Mouse (Mus musculus): ENCODE measurements at regions not wholly inside any gene's neighbourhood (a gene's known extent, or its start where the extent isn't known, plus 50 kb on each side); places are given as distances from the start of the nearest gene placed in this dataset.

GRCm38 (mm10) chr13:103476328-103476727 lies 142.0 kb upstream of the Mast4 start:
- DNase-seq (ENCODE audit: low spot score in 2 of 2) = no peak

GRCm38 (mm10) chr13:103472216-103472615 lies 137.9 kb upstream of the Mast4 start:
- DNase-seq (ENCODE audit: low spot score in 2 of 2) = no peak

DNA sequence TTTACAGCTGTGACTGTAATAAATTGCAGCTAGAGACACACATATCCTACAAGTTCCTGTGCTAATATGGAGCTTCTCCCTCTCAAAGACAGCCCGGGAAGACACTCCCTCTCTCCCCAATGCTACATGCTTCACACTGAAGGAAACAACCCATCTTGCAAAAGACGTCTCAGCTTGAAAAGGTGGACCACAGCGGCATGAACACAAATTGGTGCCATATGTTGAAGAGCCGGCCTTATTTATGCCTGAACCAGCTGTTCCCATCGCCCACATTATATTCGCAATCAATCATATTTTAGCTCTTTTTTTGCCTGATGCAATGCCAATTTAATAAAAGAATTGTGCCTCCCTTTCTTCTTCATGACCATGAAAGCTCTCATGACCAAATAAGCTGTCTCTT lies 135.8 kb upstream of the Mast4 start:
- DNase-seq (ENCODE audit: low spot score in 2 of 2) = no peak

- DNase-seq (ENCODE audit: low spot score in 2 of 2) = no peak
These were observed 126.2 kb upstream of the Mast4 start for GRCm38 (mm10) chr13:103460499-103460898.

- DNase-seq (ENCODE audit: low spot score in 2 of 2) = no peak
These were observed 125.3 kb upstream of the Mast4 start for GRCm38 (mm10) chr13:103459486-103460147.

DNA sequence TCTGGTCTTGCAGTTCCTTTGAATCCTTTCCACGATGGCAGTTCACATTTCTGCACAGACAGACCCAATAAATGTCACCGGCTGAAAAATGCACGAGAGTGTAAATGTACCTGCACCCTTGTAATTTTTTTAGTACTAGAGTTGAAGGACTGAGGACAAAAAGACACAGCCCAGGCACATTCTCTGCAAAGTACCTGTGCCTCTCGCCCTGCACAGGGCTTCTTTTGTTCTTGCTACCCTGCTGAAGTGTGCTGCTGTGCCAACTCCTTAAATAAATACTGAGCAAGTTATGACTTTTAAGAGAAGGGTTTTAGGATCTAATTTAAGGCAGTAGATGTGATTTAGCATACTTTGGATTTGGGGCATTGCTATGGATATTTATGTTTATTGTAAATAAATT lies 118.5 kb upstream of the Mast4 start:
- no peak for DNase-seq (ENCODE audit: low spot score in 2 of 2)

GRCm38 (mm10) chr13:103430589-103430988 lies 96.3 kb upstream of the Mast4 start:
- no peak for DNase-seq (ENCODE audit: low spot score in 2 of 2)

- no peak for DNase-seq (ENCODE audit: low spot score in 2 of 2)
These were observed 89.7 kb upstream of the Mast4 start for GRCm38 (mm10) chr13:103424011-103424410.

DNA sequence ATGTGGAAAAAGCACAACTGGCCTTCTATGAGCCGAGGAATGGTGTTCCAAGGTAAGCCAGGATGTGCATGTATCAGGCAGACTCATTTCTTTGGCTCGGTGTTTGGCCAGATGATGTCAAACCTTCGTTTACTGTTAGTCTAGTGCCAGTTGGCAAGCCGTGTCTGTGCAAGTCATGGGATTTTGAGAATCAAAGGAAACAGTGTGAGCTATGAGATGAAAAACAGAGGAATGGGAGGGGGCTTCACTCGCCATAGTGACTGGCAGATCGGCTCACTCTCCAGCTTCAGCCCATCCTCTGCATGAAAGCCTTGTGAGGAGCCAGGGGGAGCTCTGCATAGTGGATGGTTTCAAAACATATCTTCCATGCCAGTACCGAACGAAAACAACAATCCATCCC lies 89.1 kb upstream of the Mast4 start:
- peak in 1 of 2 experiments; percentile 23 for DNase-seq (ENCODE audit: low spot score in 2 of 2)

DNA sequence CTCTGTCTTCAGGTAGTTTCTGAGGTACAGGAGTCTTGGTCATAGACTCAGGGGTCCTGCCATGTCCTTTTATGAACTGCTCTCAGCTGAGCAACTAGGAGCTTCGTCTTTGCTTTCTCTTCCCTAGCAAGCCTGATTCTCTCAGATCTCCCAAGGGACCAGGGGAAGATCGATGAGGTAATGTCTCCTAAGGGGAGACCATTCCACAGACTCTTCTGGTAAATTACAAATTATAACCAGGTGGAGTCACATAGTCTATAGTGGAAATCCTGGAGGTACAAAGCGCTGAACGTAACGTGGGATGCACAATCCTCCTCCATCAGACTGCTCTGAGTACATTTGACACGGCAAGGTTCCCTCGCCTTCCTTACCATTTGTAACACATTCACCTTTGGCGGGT lies 88.7 kb upstream of the Mast4 start:
- DNase-seq (ENCODE audit: low spot score in 2 of 2) = no peak

GRCm38 (mm10) chr13:103419146-103419545 lies 84.8 kb upstream of the Mast4 start:
- no peak for DNase-seq (ENCODE audit: low spot score in 2 of 2)

GRCm38 (mm10) chr13:103417256-103417655 lies 83.0 kb upstream of the Mast4 start:
- no peak for DNase-seq (ENCODE audit: low spot score in 2 of 2)

DNA sequence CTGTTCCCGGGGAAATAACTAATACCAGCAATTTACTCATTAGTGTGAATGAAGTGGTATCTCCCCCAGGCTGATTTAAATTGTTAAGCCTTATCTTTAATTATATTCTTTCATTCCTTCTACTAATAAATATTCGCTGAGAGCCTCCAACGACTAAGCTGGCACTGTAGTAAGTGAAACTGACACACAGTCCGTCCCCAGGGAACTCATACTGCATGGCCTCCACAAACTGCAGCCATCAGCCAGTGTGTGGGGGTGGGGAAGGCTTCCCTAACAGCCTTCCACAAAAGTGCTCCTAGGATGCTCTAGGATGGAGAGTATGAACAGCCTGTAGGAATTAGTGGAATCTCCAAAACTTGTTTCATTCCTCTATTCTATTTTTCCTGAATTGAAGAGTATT lies 81.0 kb upstream of the Mast4 start:
- DNase-seq (ENCODE audit: low spot score in 2 of 2) = no peak

DNA sequence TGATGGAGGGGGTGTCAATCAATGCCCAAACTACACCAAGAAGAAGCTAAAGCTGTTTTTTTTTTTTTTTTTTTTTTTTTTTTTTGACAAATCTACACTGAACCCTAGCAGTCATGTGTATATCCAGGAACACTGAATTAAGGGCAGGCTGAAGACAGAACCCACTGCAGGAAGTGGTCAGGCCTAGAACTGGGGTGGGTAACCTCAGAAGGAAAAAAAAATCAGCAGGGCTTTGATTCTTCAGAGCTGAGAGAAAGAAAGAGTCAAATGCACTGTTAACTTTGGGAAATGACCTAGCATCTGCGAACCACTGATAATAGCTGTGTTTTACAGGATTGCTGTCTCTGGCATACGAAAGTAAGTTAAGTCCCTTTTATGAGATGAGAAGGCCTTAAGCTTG lies 78.3 kb upstream of the Mast4 start:
- DNase-seq (ENCODE audit: low spot score in 2 of 2) = no peak

GRCm38 (mm10) chr13:103409286-103409685 lies 75.0 kb upstream of the Mast4 start:
- no peak for DNase-seq (ENCODE audit: low spot score in 2 of 2)

DNA sequence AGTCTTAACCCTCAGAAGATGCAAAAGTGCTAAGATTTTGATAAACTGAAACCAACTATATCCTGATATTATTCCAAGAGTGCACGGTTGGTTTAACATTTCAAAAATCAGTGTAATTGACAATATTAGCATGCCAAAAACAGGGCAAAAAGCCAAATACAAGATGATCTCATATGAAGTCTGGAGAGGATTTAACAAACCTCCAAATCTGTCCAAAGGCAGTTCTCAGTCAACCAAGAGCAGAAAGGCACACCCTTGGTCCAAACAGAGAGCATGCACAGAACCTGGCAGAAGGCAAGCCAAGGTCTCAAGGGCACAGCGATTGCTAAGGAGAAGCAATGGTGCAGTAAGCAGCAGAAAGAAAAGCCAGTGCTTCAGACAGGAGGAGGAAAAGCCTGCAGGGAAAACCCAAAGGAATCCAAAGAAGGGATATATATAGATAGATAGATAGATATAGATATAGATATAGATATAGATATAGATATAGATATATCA lies 62.3 kb upstream of the Mast4 start:
- no peak for DNase-seq (ENCODE audit: low spot score in 2 of 2)

DNA sequence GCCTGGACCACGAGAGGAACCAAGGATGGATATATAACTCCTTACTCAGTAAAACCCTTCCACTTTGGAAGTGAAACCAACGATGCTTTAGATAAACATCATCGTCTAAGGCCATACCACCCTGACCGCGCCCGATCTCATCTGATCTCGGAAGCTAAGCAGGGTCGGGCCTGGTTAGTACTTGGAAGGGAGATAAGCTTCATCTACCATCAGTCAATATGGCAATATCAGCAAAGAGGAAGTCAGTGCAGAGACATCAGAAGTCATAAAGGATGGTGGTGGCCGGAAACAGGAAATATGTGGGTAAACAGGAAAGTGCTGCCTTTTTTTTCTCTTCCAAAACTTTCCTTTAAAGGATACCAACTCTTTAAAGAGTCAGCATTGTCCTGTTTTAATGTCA lies 61.8 kb upstream of the Mast4 start:
- DNase-seq (ENCODE audit: low spot score in 2 of 2) = no peak

- no peak for DNase-seq (ENCODE audit: low spot score in 2 of 2)
These were observed 58.3 kb upstream of the Mast4 start for GRCm38 (mm10) chr13:103392581-103392980.

DNA sequence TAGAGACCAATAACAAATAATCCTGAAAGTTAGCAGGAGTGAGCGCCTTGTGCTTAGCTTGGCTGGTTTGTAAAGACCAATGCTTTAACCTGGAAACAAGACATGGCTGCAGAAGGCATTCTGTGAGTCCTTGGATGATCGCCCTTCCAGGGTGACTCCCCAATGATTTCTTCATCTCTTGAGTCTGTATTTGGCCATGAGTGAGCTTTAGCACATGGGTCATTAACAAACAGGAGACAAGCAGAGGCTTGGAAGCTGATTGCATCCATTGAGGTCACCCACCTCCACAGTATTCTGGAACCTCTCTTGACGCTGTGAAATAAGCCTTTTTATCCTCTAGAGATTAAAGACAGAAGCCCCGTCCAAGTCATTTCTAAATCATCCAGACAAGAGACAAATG lies 57.1 kb upstream of the Mast4 start:
- no peak for DNase-seq (ENCODE audit: low spot score in 2 of 2)

- no peak for DNase-seq (ENCODE audit: low spot score in 2 of 2)
These were observed 56.7 kb upstream of the Mast4 start for GRCm38 (mm10) chr13:103390991-103391390.

DNA sequence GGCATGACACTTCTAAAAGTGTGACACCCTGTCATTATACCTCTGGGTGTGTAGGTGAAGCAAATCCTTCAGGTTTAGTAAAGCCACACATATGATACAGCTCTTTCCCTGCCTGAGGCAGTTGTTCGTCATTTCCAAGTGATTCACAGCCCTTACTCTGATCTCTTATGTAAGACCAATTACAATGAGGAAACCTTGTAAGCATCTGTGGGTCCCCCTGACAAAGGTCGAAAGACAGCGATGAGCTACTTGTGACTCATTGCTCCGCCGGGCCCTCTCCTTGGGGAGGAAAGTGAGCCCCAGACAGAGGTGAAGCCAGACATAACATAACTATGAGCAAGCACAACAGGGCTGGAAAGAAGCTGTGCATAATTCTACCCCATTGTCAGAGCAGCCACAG lies 52.7 kb upstream of the Mast4 start:
- DNase-seq (ENCODE audit: low spot score in 2 of 2) = peak in 1 of 2 experiments; percentile 10
